Mouse (Mus musculus): ENCODE results near the gene Ephb1. TPM values are rescaled to one million over a fixed set of nuclear protein-coding genes. Genes with fewer than 3 reads are reported as not detected.

Ephb1 gene
- total and polyA plus RNA-seq, 3 experiments, result not detected

DNA sequence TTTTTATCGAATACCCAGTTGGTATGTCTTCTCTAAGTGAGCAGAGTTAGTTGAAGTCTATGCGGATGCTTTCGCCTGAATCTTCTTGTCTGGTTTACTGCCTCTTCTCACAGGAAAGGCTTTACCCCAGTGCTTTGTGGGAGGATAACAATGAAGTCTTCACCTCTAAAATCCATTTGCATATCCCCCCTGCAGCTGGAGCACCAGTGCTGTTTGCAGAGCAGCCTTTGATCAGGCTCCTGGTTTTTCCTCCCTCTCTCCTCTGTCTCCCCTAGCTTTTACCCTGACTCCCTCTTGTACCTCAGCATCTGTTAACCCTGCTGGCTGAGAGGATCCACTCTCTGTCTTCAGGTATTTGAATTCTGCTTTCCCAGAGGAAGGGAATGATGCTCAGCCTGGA, 404.4 kb downstream of the Ephb1 start:
- Histone ChIP-seq H3K79me2 (ENCODE audit: control insufficient read depth, insufficient read depth, low read length, poor library complexity) (no peaks in the 10 kb centered on the region), H3K4me1 (ENCODE audit: control insufficient read depth in 1 of 2, insufficient read depth in 2 of 2, low read length in 2 of 2) (no peaks in the 10 kb centered on the region), H3K4me3 (ENCODE audit: control insufficient read depth in 1 of 2, insufficient read depth in 1 of 2, low read depth in 2 of 2, low read length in 2 of 2) (no peak overlapping the region), H3K27ac (ENCODE audit: control insufficient read depth, low read depth, low read length) (no peak overlapping the region), H3K9ac (ENCODE audit: control insufficient read depth, low read depth, low read length, poor library complexity, severe bottlenecking) (no peak overlapping the region), H3K27me3 (ENCODE audit: control insufficient read depth in 1 of 2, insufficient read depth in 2 of 2, low read length in 2 of 2) (no peaks in the 10 kb centered on the region), H3K9me3 (replicated peaks; ENCODE audit: insufficient read depth, low read length) (no peaks in the 10 kb centered on the region), H3K36me3 (ENCODE audit: control insufficient read depth in 1 of 2, insufficient read depth in 2 of 2, low read length in 2 of 2) (no peaks in the 10 kb centered on the region)
- DNase-seq (ENCODE audit: low read depth, low spot score), result no peak
- TF ChIP-seq POLR2AphosphoS2 (IDR thresholded peaks at IDR 0.05; ENCODE audit: low read length) (no peak), CHD1 (IDR thresholded peaks at IDR 0.05; ENCODE audit: low read depth, low read length) (no peak), MAZ (IDR thresholded peaks at IDR 0.05; ENCODE audit: low read depth, low read length) (no peak), TBP (IDR thresholded peaks at IDR 0.05; ENCODE audit: low read depth, low read length) (no peak), GABPA (IDR thresholded peaks at IDR 0.05; ENCODE audit: low read depth, low read length) (no peak), ZKSCAN1 (IDR thresholded peaks at IDR 0.05; ENCODE audit: low read depth, low read length) (no peak), MAFK (IDR thresholded peaks at IDR 0.05; ENCODE audit: borderline replicate concordance, low read depth, low read length) (no peak), CHD2 (IDR thresholded peaks at IDR 0.05; ENCODE audit: low read length) (no peak), TAL1 (IDR thresholded peaks at IDR 0.05; ENCODE audit: low read length) (no peak), UBTF (IDR thresholded peaks at IDR 0.05; ENCODE audit: borderline replicate concordance, insufficient read depth, low read depth, low read length) (no peak), RCOR1 (IDR thresholded peaks at IDR 0.05; ENCODE audit: low read depth, low read length) (no peak), ETS1 (IDR thresholded peaks at IDR 0.05; ENCODE audit: low read depth, low read length) (no peak), EP300 (IDR thresholded peaks at IDR 0.05; ENCODE audit: low read depth in 1 of 2, low read length in 2 of 2) (no peak), ZC3H11A (IDR thresholded peaks at IDR 0.05; ENCODE audit: low read depth, low read length) (no peak), ZMIZ1 (IDR thresholded peaks at IDR 0.05; ENCODE audit: low read depth, low read length) (no peak), KAT2A (conservative IDR thresholded peaks at IDR 0.05; ENCODE audit: low read depth, low read length) (no peak), MEF2A (IDR thresholded peaks at IDR 0.05; ENCODE audit: extremely low read depth, insufficient replicate concordance, low read depth, low read length, poor library complexity, severe bottlenecking) (no peak), ZNF384 (IDR thresholded peaks at IDR 0.05; ENCODE audit: low read depth, low read length) (no peak), POLR2AphosphoS5 (IDR thresholded peaks at IDR 0.05; ENCODE audit: borderline replicate concordance, low read depth, low read length) (no peak), NELFE (IDR thresholded peaks at IDR 0.05; ENCODE audit: low read depth, low read length) (no peak)

DNA sequence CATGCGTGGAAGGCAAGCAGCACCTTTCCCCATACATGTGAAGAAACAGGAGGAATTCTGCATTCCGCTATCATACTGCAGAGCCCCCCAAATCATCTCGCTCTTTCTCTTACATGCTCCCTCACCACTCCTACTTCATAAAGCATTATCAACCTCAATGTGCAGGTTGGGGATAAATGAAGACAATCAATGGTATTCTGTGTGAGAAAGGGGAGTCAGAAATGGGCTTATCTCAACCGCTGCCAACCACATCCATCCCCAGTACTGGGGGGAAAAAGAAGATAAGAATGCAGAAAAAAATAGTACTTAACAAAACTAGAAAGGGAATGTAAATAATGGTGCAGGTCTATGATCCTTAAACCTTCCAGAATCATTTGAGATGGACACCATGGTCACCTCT, 408.7 kb downstream of the Ephb1 start:
- no peak for DNase-seq (ENCODE audit: low read depth, low spot score)
- no peaks in the 10 kb centered on the region for H3K79me2 ChIP-seq (ENCODE audit: control insufficient read depth, insufficient read depth, low read length, poor library complexity)
- TF ChIP-seq MAX (IDR thresholded peaks at IDR 0.05; ENCODE audit: low read length) (no peak), ZNF384 (IDR thresholded peaks at IDR 0.05; ENCODE audit: low read depth, low read length) (no peak), ZKSCAN1 (IDR thresholded peaks at IDR 0.05; ENCODE audit: low read depth, low read length) (no peak), ZC3H11A (IDR thresholded peaks at IDR 0.05; ENCODE audit: low read depth, low read length) (no peak), CHD1 (IDR thresholded peaks at IDR 0.05; ENCODE audit: low read depth, low read length) (no peak), USF2 (IDR thresholded peaks at IDR 0.05; ENCODE audit: borderline replicate concordance in 1 of 2, insufficient read depth in 1 of 2, low read depth in 1 of 2, low read length in 2 of 2) (no peak), MAZ (IDR thresholded peaks at IDR 0.05; ENCODE audit: low read depth, low read length) (no peak), GATA1 (IDR thresholded peaks at IDR 0.05; ENCODE audit: low read depth, low read length) (no peak), BHLHE40 (IDR thresholded peaks at IDR 0.05; ENCODE audit: borderline replicate concordance, low read depth, low read length) (no peak), USF1 (IDR thresholded peaks at IDR 0.05; ENCODE audit: low read depth, low read length) (no peak), ZMIZ1 (IDR thresholded peaks at IDR 0.05; ENCODE audit: low read depth, low read length) (no peak), SIN3A (IDR thresholded peaks at IDR 0.05; ENCODE audit: low read length) (no peak), E2F4 (IDR thresholded peaks at IDR 0.05; ENCODE audit: borderline replicate concordance, low read depth, low read length) (no peak), NELFE (IDR thresholded peaks at IDR 0.05; ENCODE audit: low read depth, low read length) (no peak)
- no peak overlapping the region for H3K9ac ChIP-seq (ENCODE audit: control insufficient read depth, low read depth, low read length, poor library complexity, severe bottlenecking)
- no peaks in the 10 kb centered on the region for H3K36me3 ChIP-seq (ENCODE audit: control insufficient read depth in 1 of 2, insufficient read depth in 2 of 2, low read length in 2 of 2)
- no peaks in the 10 kb centered on the region for H3K9me3 ChIP-seq (replicated peaks; ENCODE audit: insufficient read depth, low read length)
- H3K4me1 ChIP-seq (ENCODE audit: control insufficient read depth in 1 of 2, insufficient read depth in 2 of 2, low read length in 2 of 2), result no peaks in the 10 kb centered on the region
- no peak overlapping the region for H3K27ac ChIP-seq (ENCODE audit: control insufficient read depth, low read depth, low read length)
- H3K27me3 ChIP-seq (ENCODE audit: control insufficient read depth in 1 of 2, insufficient read depth in 2 of 2, low read length in 2 of 2), result no peaks in the 10 kb centered on the region
- no peak overlapping the region for H3K4me3 ChIP-seq (ENCODE audit: control insufficient read depth in 1 of 2, insufficient read depth in 1 of 2, low read depth in 2 of 2, low read length in 2 of 2)
